Mouse (Mus musculus) myocyte (in vitro differentiated cells): ENCODE results near the gene Dnaic1.

Experiments
- CEBPB ChIP-seq: IDR thresholded peaks from 2 replicates; pipeline ENCODE4 v1.6.1; 2011; ENCODE audit warnings: mild to moderate bottlenecking, moderate library complexity; ENCODE audit not compliant: poor library complexity, insufficient read depth, severe bottlenecking
- E2F4 ChIP-seq: IDR thresholded peaks from one replicate; pipeline ENCODE4 v1.6.1; 2011; ENCODE audit warnings: mild to moderate bottlenecking, control low read depth, moderate library complexity; ENCODE audit not compliant: insufficient read depth
- MAX ChIP-seq: IDR thresholded peaks from one replicate; pipeline ENCODE4 v1.6.1; 2011; ENCODE audit warnings: low read depth, mild to moderate bottlenecking, control low read depth
- MYOD1 ChIP-seq, 3 experiments: IDR thresholded peaks; one replicate each; pipeline ENCODE4 v1.6.1; 2011; ENCODE audit warnings: control low read depth in 2 of 3, low read depth in 2 of 3, mild to moderate bottlenecking in 2 of 3, moderate library complexity in 1 of 3; ENCODE audit not compliant: insufficient read length in 2 of 3, control insufficient read depth in 1 of 3
- MYOG ChIP-seq, 3 experiments: IDR thresholded peaks; one replicate each; pipeline ENCODE4 v1.6.1; 2011; ENCODE audit warnings: control low read depth in 2 of 3, low read depth in 2 of 3, mild to moderate bottlenecking in 2 of 3; ENCODE audit not compliant: insufficient read length in 2 of 3, control insufficient read depth in 1 of 3, insufficient read depth in 1 of 3
- POLR2A ChIP-seq: IDR thresholded peaks from one replicate; pipeline ENCODE4 v1.6.1; 2011; ENCODE audit warnings: low read depth, mild to moderate bottlenecking, control low read depth, moderate library complexity; ENCODE audit not compliant: insufficient read length
- POLR2AphosphoS2 ChIP-seq: IDR thresholded peaks from one replicate; pipeline ENCODE4 v1.6.1; 2011; ENCODE audit warnings: low read depth, control low read depth; ENCODE audit not compliant: insufficient read length
- TCF12 ChIP-seq: IDR thresholded peaks from one replicate; pipeline ENCODE4 v1.6.1; 2011; ENCODE audit warnings: mild to moderate bottlenecking, control low read depth; ENCODE audit not compliant: poor library complexity, insufficient read depth, severe bottlenecking
- TCF3 ChIP-seq: IDR thresholded peaks from one replicate; pipeline ENCODE4 v1.6.1; 2011; ENCODE audit warnings: low read depth, control low read depth; ENCODE audit not compliant: insufficient read length
- USF1 ChIP-seq: IDR thresholded peaks from one replicate; pipeline ENCODE4 v1.6.1; 2011; ENCODE audit warnings: low read depth, mild to moderate bottlenecking, control low read depth, moderate library complexity

DNA sequence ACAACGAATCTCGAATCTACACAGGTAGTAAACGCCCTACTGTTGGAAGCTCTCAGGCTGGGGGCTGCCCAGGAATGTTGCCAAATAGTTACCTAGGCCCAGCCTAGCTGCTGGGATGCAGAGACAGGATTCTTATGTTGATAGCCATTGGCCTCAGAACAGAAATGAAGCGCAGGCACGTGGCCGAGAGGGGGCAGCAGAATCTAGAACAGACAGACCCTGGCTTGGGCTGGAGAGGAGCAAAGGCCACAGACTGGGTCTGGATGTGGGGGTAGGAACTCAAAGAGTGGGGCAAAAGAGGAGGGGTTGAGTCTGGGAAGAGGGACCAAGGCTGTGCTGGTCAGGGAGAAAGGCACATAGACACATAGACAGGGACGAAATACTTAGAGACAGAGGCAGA is 84.6 kb downstream of the Dnaic1 start:
- TF ChIP-seq TCF3 (no peak), CEBPB (no peak), POLR2AphosphoS2 (no peak), POLR2A (no peak), USF1 (no peak), MYOG (IDR thresholded peaks at IDR 0.05; ENCODE audit: control insufficient read depth in 1 of 3, insufficient read depth in 1 of 3, insufficient read length in 2 of 3, low read depth in 2 of 3) (no peak), MAX (no peak), MYOD1 (IDR thresholded peaks at IDR 0.05; ENCODE audit: control insufficient read depth in 1 of 3, insufficient read length in 2 of 3, low read depth in 2 of 3) (no peak), TCF12 (no peak), E2F4 (no peak)
